Mouse (Mus musculus): ENCODE measurements around the gene Pip4p1.
"Not testable (repeated sequence)": the region's sequence is repeated elsewhere in the genome, so short reads cannot be mapped to it uniquely, and the experiment has no call there.

The Pip4p1 gene

DNA sequence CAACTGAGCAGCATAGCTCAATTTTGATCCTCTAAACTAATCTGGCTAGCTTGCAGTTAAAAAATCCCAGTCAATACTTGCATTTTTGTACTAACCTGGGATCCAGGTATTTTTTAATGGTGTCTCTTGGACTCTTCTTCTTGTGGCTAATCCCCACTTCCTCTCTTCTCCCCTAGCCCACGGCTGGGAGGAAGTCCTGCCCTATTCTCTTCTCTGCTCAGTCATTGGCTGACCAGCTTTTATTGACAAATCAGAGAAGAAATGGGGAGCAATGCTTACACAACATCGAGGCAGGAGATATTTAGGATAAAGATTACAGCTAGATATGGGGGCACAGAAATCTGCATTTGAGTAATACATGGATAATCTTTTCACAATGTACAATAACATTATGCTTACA is 8.3 kb upstream of the Pip4p1 start:
- peak; percentile 28 for DNase-seq (ENCODE audit: low read depth)

DNA sequence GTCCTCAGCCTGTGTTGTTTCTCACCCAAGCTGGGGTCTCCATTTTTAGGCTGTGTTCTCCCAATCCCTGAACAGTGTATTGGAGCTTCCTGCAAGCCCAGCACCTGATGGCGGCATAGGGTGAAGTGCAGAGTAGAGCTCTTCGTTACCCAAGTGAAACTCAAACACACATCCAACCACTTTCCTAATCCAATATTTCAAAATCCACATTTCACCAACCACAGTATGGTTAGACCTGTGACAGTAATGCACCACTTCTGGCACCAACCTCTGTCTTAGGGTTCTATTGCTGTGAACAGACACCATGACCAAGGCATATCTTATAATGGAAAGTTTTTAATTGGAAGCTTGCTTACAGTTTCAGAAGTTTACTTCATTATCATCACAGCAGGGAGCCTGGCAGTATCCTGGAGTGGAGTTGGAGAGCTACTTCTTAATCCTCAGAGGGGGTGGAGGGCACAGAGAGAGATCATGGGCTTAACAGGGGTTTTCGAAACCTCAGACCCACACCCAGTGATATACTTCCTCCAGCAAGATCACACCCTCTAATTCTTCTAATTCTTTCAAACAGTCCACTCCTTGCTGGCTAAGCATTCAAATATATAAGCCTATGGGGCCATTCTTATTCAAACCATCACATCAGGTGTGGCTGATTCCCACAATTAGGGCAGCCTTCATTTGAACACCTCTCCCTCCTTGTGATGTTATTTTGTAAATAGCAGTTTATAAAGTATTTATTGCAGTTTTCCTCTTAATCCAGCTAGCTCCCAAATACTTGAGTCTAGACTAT is 7.7 kb upstream of the Pip4p1 start:
- DNase-seq (ENCODE audit: low read depth), result no peak

DNA sequence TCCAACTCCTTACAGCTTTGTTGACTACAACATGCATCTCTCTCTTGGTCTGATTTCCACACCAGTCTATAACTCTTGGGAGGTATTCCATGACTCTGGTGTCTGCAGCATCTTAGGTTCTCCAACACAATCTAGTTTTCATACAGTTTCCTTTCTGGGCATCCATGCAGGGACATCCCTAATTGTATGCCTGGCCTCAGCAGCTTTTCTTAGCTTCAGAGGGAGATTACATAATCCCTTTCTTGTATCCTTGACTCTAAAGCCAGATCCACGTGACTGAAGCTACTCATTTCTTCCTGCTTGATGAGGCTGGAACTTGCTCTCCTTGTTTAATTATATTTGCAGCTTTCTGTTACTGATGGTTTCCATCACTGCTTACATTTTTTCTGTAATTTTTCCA is 6.0 kb upstream of the Pip4p1 start:
- peak; percentile 1 for DNase-seq (ENCODE audit: low read depth)

DNA sequence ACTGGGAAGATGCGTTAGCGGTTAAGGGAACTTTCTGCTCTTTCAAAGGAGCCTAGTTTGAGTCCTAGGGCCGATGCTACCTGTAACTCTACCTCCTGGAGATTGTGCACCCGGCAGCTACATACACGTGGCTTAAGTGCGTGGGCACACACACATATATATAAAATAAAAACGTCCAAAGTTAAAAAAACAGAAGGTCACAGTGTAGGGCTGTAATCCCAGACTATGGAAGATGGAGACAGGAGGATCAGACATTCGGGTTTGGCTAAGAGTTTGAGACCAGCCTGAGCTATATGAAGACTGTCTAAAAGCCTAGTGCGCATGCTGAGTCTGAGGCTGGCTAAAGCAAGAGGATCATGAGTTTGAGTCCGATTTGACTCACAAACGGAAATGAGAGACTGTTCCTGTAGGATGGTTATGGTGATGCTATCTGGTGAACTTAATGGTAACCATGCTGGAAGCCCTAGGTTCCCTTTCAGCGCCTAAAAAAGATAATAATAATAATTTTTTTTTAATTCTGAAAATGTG is 901 bp upstream of the Pip4p1 start:
- peak; percentile 51 for DNase-seq (ENCODE audit: low read depth)

DNA sequence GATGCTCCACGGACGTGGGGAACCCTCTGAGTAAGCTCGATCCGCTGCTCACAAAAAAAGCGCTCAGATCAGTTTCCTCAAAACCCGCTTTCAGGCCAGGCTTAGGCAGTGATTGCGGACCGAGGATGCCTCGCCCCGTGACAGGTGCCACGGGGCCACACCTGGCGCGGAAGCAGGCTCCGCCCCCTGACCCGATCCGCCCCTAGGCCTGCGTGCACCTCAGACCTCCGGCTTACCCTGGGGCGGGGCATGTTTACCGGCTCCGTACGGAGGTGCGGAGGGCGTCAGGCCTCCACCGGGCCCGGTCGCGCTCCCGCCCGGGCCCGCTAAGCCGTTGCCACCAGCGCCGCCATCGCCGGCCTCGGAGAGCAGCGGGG is 291 bp downstream of the Pip4p1 start:
- no peak for DNase-seq (ENCODE audit: low read depth)

DNA sequence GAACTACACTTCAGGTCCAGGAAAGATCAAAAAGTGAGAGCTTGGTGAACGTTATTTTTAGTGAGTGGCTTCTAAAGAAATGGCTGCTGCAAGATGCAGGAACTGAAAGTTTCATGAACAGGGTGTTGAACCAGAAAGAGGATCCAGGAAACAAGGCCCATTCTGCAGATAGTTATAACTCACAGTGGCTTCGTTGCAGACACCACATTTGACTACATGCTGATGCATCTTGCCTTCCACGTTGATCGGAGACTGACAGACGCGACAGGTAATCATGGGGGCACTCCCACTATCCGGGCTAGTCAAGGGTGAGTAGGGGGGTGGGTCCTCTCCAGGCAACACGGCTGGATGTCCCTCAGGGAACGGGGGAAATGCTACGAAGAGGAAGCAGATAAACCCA is 705 bp downstream of the Pip4p1 start:
- no peak for DNase-seq (ENCODE audit: low read depth)

DNA sequence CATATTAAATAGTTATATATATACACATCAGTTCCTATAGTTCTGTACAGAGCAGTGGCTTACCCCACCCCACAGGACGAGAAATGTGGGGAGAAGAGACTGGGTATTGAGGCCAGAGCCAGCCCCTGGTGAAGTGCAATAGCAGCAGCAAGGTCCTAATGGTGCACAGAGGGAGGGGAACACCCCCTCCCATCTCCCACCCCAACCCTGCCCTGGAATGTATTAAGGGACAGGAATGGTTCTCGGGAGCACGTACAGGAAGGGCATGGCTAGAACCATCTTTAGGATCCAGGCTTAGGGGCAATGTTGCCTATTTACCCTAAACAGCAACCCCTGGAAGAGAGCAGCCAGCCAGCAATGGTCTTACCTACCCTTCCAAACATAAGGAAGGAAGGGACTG is 3.3 kb downstream of the Pip4p1 start:
- DNase-seq (ENCODE audit: low read depth), result no peak

DNA sequence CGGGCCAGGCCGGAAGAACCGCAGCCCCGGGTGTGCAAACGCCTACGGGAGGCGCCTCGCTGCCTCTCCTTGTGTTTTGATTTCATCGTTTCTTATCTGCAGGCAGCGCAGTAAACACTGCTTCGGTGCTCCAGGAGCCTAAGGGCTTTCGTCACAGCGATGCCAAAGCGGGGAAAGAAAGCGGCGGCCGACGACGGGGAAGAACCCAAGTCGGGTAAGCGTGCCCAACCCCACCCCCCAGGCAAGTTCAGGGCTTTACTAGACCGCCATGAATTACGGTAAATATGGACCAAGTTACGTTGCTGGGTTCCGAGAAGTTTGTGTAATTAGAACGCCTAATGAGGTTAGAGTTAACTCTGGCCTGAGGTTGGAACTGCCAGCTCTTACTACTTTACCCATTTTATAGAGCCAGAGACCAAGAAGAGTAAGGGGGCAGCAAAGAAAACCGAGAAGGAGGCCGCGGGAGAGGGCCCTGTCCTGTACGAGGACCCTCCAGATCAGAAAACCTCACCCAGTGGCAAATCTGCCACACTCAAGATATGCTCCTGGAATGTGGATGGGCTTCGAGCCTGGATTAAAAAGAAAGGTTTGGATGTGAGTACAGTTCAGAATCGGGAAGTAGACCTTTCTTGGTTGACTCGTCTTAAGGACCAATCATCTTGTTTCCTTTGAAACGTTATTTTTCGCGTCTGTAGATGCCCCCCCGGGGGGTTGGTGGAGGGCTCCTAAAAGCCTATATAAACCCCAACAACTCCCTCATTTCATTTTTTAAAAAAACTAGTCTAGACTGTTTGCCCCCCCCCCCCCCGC is 5.3 kb downstream of the Pip4p1 start:
- DNase-seq (ENCODE audit: low read depth), result peak; percentile 31

DNA sequence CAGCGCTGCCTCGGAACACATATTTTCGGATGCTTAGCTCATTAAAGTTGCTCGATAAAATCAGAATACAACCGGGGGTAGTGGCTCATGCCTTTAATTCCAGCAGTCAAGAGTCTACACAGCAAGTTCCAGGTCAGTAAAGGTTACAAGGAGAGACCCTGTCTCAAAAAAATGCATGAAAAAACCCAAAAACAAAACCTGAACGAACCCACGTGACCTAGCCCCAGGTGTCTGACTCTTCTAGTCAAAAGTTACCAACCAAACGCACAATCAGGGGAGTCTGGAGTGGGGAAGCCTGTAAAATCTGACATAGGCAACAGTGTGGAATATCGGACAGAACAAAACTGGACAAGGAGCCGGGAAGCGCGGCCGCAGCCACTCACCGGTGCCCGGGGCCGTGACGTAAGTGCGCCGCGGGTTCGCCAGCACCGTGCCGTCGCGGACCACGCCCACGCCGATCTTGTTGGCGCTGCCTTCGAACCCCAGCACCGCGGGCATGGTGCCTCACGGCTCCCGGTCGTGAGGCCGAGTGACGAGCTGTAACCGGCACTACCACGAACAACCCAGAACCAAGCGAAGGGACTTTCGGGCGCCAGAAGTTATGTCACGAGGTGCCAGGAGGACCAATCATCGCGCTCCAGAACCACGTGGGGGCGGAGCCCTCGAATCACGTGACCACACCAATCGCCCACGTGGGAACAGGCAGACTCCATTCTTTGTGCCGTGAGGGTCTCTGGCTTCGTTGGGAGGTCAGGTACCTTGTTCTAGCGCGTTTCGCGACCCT is 6.2 kb downstream of the Pip4p1 start, which contains the start of the genes Osgep and Apex1:
Gene Osgep (minus strand): TSS at position 613 of the 784 bp plus-strand sequence.
Gene Apex1 (plus strand): TSS at position 688 of the 784 bp plus-strand sequence.
- DNase-seq (ENCODE audit: low read depth), result peak; percentile 96

DNA sequence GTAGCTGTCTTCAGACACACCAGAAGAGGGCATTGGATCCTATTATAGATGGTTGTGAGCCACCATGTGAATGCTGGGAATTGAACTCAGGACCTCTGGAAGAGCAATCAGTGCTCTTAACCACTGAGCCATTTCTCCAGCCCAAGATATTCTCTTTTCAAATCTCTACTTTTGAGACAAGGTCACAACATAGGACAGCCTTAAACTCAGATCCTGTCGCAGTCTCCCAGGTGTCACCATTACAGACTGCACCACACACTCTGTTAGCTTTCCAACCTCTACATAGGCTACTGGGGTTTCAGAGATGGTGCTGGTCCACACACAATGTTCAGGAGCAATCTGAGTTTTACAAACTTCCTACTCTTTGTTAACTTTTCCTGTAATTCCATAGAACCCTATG is 7.2 kb downstream of the Pip4p1 start:
- DNase-seq (ENCODE audit: low read depth), result peak; percentile 3

DNA sequence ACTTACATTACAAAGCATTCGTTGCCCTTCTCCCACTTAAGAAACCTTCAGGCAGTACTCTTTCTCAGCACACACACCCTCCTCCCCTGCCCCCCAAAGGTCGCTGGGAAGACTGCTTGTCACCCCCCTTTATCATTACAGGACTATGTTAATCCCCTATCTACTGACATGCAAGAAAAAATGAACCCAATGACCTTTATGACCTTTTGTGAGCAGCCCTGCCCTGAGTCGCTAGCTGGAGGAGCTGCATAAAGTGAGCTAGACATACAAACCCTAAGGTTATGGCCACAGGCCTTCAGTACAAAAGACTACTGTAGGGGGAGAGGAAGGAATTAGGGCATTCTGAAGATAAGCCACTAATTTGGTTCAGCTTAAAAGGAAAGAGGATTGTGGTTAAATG is 19.3 kb downstream of the Pip4p1 start:
- DNase-seq (ENCODE audit: low read depth), result no peak

DNA sequence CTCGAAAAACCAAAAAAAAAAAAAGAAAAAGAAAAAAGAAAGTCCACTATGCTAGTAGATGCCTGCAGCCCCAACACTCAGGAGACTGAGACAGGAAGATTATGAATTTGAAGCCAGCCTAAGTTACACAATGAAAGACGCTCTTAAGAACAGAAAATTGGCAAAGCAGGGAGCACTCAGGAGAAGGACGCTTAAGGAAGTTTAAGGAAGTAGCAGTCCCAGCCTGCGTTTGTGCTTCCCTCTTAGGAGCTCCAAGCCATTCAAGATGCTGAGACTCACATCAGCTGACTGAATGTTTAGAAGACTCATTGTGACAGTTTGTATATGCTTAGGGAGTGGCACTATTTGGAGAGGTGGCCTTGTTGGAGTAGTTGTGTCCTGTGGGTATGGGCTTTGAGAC is 22.5 kb downstream of the Pip4p1 start:
- DNase-seq (ENCODE audit: low read depth), result no peak

DNA sequence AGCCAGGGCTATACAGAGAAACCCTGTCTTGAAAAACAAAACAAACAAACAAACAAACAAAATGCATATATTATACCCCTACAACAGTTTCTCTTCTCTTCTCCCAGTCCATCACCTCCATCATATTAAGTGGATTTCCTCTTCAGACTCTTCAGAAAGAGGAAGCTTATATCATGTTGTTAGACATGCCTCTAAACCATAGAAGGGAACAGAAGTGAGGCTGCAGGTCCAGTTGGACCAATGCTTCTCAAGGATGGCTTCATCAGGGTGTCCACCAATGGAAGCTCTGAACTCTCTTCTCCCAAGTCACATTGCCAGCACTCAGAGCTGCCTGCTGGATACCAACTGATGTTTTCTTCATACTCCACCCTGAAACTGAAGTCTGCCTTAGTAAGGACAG is 25.3 kb downstream of the Pip4p1 start:
- not testable (repeated sequence) for DNase-seq (ENCODE audit: low read depth)

DNA sequence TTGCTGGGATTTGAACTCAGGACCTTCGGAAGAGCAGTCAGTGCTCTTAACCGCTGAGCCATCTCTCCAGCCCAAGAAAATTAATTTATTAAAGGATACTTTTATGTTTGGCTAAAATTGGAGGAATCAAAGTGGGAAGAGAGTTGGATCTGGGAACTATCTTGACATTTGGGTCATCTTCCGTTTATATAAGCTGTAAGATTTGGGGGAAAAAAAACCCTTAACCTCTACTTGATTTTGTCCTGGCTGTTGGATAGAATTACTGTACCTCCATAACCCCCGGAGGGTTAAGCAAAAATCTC is 25.9 kb downstream of the Pip4p1 start:
- no peak for DNase-seq (ENCODE audit: low read depth)

DNA sequence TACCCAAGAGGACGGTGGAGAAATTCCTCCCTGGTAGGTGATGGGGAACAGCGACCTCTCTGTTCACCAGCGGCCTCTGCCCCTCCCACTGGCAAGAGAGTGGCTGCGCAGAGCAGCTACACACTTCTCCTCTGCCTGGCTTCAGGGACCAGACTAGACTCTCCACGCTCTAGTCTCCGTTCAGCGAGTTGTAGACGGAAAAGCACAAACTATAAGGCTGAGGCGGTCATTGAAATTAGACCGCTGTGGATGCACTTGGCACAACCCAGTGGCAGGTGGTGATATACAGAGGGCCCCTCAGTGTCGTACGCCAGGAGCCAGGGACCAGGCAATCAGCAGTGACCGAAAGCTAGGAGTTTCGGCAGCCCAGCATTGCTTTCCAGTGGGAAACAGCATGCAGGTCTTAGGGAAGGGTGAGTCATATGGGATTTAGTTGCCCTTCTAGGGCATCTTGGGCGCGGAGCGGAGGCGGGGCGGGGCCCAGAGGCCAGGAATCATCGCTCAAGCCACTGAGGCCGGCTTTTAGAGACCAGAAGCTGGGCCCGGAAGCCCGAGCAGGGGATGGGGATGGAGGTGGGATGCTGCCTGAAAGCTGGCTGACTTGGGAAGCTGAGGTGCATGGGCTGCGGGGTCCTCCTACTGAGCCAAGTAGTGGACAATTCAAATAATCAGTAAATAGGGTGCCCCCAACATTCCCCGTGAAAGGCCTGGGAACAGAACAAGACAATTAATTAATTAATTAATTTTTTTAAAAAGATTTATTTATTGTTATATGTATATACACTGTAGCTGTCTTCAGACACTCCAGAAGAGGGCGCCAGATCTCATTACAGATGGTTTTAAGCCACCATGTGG is 26.5 kb downstream of the Pip4p1 start:
- DNase-seq (ENCODE audit: low read depth), result no peak

DNA sequence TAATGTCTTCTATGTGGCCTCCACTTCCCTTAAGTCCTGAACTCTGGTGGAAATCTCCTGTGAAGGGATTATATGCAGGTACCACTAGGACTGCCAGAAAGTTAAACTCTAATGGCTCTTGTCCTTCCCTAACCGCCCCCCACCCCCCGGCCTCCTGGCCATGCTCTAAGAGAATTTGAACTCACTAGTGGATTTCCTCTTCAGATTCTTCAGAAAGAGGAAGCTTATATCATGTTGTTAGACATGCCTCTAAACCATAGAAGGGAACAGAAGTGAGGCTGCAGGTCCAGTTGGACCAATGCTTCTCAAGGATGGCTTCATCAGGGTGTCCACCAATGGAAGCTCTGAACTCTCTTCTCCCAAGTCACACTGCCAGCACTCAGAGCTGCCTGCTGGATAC is 32.7 kb downstream of the Pip4p1 start:
- DNase-seq (ENCODE audit: low read depth), result not testable (repeated sequence)

DNA sequence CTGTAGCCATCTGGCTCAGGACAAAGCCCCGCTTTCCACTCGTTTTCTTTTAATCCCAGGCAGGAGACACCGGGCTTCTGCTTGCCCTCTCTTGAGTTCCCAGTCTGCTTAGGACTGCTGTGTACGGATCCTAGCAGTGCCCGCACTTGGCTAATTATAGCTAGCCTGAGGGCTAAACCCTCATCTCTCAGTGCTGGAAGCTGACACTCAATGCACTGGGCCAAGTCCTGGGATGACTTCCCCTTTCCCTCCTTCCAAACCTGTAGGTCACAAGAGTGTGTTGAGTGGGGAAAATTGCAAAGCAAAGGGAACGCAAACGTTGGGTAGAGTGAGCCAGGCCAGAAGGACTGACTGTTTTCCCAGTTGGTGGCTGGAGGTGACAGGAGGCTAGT is 33.3 kb downstream of the Pip4p1 start, which contains the start of gene Klhl33:
Gene Klhl33 (minus strand): TSS at position 134 of the 392 bp plus-strand sequence.
- peak; percentile 17 for DNase-seq (ENCODE audit: low read depth)

DNA sequence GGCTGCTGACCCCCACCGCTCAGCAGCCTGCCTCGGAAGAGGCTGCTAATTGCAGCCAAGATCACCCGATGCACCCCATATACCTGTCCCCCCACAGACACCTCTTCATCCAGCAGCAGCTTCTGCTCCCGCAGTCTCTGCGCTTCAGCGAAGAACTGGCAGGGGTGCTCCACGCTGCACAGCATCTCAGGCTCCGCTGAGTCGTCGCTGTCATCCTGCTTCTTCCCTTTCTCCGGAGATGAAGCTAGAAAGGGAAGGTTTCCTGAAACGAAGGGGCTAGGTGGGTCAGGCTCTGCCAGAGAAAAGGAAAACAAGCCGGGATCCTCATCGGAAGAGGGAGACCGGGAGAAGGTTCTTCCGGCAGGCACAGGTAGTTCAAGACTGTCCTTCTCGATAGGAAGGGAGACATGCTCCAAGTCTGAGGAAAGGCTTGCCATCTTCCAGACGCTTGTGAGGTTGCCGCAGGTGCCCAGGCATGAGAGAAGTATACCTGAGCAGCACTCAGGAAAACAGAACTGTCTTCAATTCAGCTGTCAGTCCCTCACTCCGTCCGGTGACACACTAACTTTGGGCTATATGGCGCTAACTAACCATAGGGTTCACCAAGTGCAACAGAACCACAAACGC is 33.8 kb downstream of the Pip4p1 start:
- DNase-seq (ENCODE audit: low read depth), result peak; percentile 31

DNA sequence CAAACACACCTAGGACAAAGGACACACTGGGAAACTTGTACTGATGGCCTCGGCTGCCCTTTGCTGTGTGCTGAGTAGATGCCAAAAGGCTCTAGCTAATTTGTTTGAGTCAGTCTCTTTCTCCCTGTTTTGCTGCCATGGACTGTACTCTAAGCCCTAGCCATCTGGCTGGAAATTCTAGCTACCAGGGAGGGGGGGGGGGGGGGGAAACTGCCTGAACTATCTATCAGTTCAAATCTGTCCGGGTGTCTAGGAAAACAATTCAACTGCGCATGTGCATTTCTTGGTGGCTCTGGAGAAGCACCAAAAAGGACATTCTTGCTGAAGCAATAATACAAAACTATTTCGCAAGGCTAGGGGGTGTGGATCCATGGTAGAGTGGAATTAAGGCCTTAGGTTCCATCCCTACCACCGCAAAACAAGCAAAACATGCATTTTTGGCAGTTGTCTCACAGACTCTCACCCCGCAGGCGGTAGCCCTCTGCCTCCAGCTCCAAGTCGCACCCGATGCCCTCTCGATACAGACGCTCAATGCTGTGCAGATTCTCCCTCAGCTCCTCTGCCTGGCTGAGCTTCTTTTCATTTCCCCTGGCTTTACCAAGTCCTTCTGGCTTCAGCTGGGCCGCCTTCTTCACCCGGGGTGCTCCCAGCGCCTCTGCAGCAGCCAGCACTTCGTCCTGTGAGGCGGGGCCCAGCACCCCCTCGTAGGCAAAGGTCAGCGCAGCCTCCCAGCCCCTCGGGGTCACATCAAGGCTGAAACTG is 34.5 kb downstream of the Pip4p1 start:
- peak; percentile 94 for DNase-seq (ENCODE audit: low read depth)

DNA sequence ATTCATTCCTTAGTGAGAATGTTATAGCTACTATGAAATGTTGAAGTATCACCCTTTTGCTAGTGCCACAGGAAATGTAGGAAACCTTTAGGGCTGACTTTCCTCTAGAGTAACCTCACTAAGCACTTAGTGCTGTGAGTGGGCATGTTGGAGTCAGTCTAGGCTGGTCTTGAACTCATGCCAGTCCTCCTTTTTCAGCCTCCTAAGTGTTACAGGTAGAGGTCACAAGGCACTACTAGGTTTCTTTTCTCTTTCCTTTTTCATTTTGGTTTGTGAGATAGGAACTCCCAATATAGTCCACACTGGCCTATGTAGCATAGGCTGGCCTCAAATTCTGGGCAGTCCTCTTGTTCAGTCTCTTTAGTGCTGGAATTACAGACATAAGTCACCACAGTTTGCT is 35.2 kb downstream of the Pip4p1 start:
- peak; percentile 3 for DNase-seq (ENCODE audit: low read depth)

Measured in NIH3T3 (cell line).